Mouse (Mus musculus) embryonic fibroblast, embryonic 13.5 days (primary cell): ENCODE measurements around the gene E130218I03Rik.

Experiments used
- CTCF ChIP-seq: IDR thresholded peaks from 2 replicates; pipeline ENCODE4 v1.5.1; 2011; ENCODE audit warnings: mild to moderate bottlenecking, control low read depth, low read length, moderate library complexity, borderline replicate concordance; ENCODE audit not compliant: insufficient read depth
- POLR2A ChIP-seq: IDR thresholded peaks from 2 replicates; pipeline ENCODE4 v1.6.1; 2011; ENCODE audit warnings: low read depth, mild to moderate bottlenecking, control low read depth, low read length, moderate library complexity

DNA sequence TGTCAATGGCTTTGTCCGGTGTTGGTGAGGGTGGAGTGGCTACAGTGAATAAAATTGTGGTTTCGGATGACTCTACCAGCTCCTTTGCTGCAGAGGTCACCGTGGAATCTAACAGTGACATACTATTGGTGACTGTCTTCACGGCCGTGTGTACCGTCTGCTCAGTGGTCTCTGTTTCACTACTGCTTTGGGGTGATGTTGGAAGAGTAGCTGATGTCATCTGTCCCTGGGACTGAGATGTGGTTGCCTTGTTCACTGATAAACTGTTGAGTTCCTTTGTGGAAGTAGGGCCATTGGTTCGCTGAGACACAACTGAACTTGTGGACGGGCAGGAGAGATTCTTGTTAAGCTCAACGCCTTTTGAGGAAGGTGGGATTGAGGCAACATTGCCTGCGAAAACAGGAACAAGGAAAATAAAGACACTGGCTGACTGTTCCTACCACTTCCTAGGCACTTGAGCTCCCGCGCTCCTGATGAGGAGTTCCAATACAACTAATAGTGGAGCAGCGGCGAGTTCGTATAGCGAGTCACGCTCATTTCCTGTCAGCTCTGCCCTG is 40.0 kb upstream of the E130218I03Rik start:
- TF ChIP-seq CTCF (no peak), POLR2A (no peak)
